Mouse (Mus musculus): ENCODE results near the gene Npas3.

The Npas3 gene

GRCm38 (mm10) chr12:53985851-53986842, 737.7 kb downstream of the Npas3 start:
- no peak for DNase-seq (ENCODE audit: low spot score in 2 of 2)

- no peak for DNase-seq (ENCODE audit: low spot score in 2 of 2)
These were observed 743.9 kb downstream of the Npas3 start for GRCm38 (mm10) chr12:53992411-53992810.

- no peak for DNase-seq (ENCODE audit: low spot score in 2 of 2)
These were observed 747.2 kb downstream of the Npas3 start for GRCm38 (mm10) chr12:53995710-53996109.

- no peak for DNase-seq (ENCODE audit: low spot score in 2 of 2)
These were observed 748.7 kb downstream of the Npas3 start for GRCm38 (mm10) chr12:53997141-53997540.

- no peak for DNase-seq (ENCODE audit: low spot score in 2 of 2)
These were observed 751.5 kb downstream of the Npas3 start for GRCm38 (mm10) chr12:53999647-54000637.

- no peak for DNase-seq (ENCODE audit: low spot score in 2 of 2)
These were observed 754.0 kb downstream of the Npas3 start for GRCm38 (mm10) chr12:54002496-54002895.

- DNase-seq (ENCODE audit: low spot score in 2 of 2) = no peak
These were observed 756.1 kb downstream of the Npas3 start for GRCm38 (mm10) chr12:54004606-54005005.

- DNase-seq (ENCODE audit: low spot score in 2 of 2) = no peak
These were observed 757.1 kb downstream of the Npas3 start for GRCm38 (mm10) chr12:54005546-54005945.

- no peak for DNase-seq (ENCODE audit: low spot score in 2 of 2)
These were observed 766.8 kb downstream of the Npas3 start for GRCm38 (mm10) chr12:54015304-54015703.

GRCm38 (mm10) chr12:54017949-54018348, 769.5 kb downstream of the Npas3 start:
- no peak for DNase-seq (ENCODE audit: low spot score in 2 of 2)

GRCm38 (mm10) chr12:54019979-54020378, 771.5 kb downstream of the Npas3 start:
- DNase-seq (ENCODE audit: low spot score in 2 of 2) = no peak

GRCm38 (mm10) chr12:54034666-54035346, 786.3 kb downstream of the Npas3 start:
- DNase-seq (ENCODE audit: low spot score in 2 of 2) = no peak

GRCm38 (mm10) chr12:54037602-54038001, 789.1 kb downstream of the Npas3 start:
- DNase-seq (ENCODE audit: low spot score in 2 of 2) = no peak

GRCm38 (mm10) chr12:54042996-54043544, 794.6 kb downstream of the Npas3 start:
- no peak for DNase-seq (ENCODE audit: low spot score in 2 of 2)

- no peak for DNase-seq (ENCODE audit: low spot score in 2 of 2)
These were observed 796.3 kb downstream of the Npas3 start for GRCm38 (mm10) chr12:54044606-54045334.

GRCm38 (mm10) chr12:54045360-54045759, 796.9 kb downstream of the Npas3 start:
- DNase-seq (ENCODE audit: low spot score in 2 of 2) = no peak

GRCm38 (mm10) chr12:54046824-54047223, 798.3 kb downstream of the Npas3 start:
- no peak for DNase-seq (ENCODE audit: low spot score in 2 of 2)

GRCm38 (mm10) chr12:54048126-54048525, 799.6 kb downstream of the Npas3 start:
- DNase-seq (ENCODE audit: low spot score in 2 of 2) = no peak

GRCm38 (mm10) chr12:54049926-54050325, 801.4 kb downstream of the Npas3 start:
- no peak for DNase-seq (ENCODE audit: low spot score in 2 of 2)

GRCm38 (mm10) chr12:54052939-54053338, 804.5 kb downstream of the Npas3 start:
- DNase-seq (ENCODE audit: low spot score in 2 of 2) = no peak
